Mouse (Mus musculus) left cerebral cortex, postnatal 36 days (tissue): ENCODE data around the gene Sec14l2. TPM values are rescaled to one million over a fixed set of nuclear protein-coding genes. Genes with fewer than 3 reads are reported as not detected.
"Not testable (repeated sequence)": the region's sequence is repeated elsewhere in the genome, so short reads cannot be mapped to it uniquely, and the experiment has no call there.

ENCODE experiments used
- DNase-seq, 2 experiments: peaks; one replicate each; pipeline ENCODE4 v3.0.0; 2021 to 2022; ENCODE audit warnings: low spot score in 2 of 2, mixed read lengths in 1 of 2
- intact Hi-C: fragments of 180-260 bp; cut with DNase I; formaldehyde crosslinking; loops from one replicate; pipeline ENCODE4 v1.15.1; 2025
- total RNA-seq, 2 experiments: library from RNA; stranded (reverse); gene quantifications; 2 replicates each; pipeline ENCODE4 v1.2.3; 2021

The Sec14l2 gene
- total RNA-seq, 2 experiments from 2014 or later: 35.0 to 35.4 TPM

GRCm38 (mm10) chr11:4134986-4135935 lies 12.0 kb upstream of the Sec14l2 start, which contains the start of gene Rnf215:
Gene Rnf215, plus strand, starts transcription at chr11:4135202.
- intact Hi-C loops: loop anchor here (1.0 to 10.0 kb wide), 4 partner anchors 26 to 280 kb away; partner anchors contain the start of genes Ccdc157 and Sf3a1
- peak; percentile 88 for DNase-seq

GRCm38 (mm10) chr11:4134400-4134799 lies 11.2 kb upstream of the Sec14l2 start:
- intact Hi-C loops: loop anchor here (2.0 to 10.0 kb wide), 2 partner anchors 26 to 280 kb away; partner anchors contain the start of genes Ccdc157 and Sf3a1
- DNase-seq: no peak

GRCm38 (mm10) chr11:4133450-4133849 lies 10.2 kb upstream of the Sec14l2 start:
- intact Hi-C loops: loop anchor here (10.0 kb wide), 1 partner anchor 281 kb away; no protein-coding TSS in a partner anchor
- DNase-seq: no peak

- intact Hi-C loops: not testable (repeated sequence)
Observed at GRCm38 (mm10) chr11:4128461-4128860, 5.2 kb upstream of the Sec14l2 start.

GRCm38 (mm10) chr11:4127059-4127458 lies 3.8 kb upstream of the Sec14l2 start:
- DNase-seq: no peak
- intact Hi-C loops: no loop called here

More at GRCm38 (mm10) chr11:4128461-4128860, 5.2 kb upstream of the Sec14l2 start:
- DNase-seq: not testable (repeated sequence)

GRCm38 (mm10) chr11:4123922-4124321 lies 707 bp upstream of the Sec14l2 start:
- DNase-seq: no peak
- intact Hi-C loops: loop anchor here (5.0 kb wide), 2 partner anchors 37 to 72 kb away; no protein-coding TSS in a partner anchor

GRCm38 (mm10) chr11:4122226-4122625 lies 989 bp downstream of the Sec14l2 start:
- no peak for DNase-seq
- intact Hi-C loops: loop anchor here (5.0 kb wide), 2 partner anchors 35 to 70 kb away; no protein-coding TSS in a partner anchor

GRCm38 (mm10) chr11:4121691-4122090 lies 1.5 kb downstream of the Sec14l2 start:
- intact Hi-C loops: loop anchor here (5.0 kb wide), 2 partner anchors 34 to 69 kb away; no protein-coding TSS in a partner anchor
- DNase-seq: no peak

GRCm38 (mm10) chr11:4119635-4120034 lies 3.6 kb downstream of the Sec14l2 start:
- intact Hi-C loops: loop anchor here (5.0 kb wide), 2 partner anchors 32 to 67 kb away; no protein-coding TSS in a partner anchor
- DNase-seq: no peak

- intact Hi-C loops: no loop called here
- DNase-seq: peak; percentile 80 to 83
Observed at GRCm38 (mm10) chr11:4118081-4118921, 4.9 kb downstream of the Sec14l2 start.

GRCm38 (mm10) chr11:4117372-4118071 lies 5.7 kb downstream of the Sec14l2 start:
- DNase-seq: no peak
- intact Hi-C loops: loop anchor here (1.0 kb wide), 1 partner anchor 12 kb away; no protein-coding TSS in a partner anchor

- peak; percentile 72 to 75 for DNase-seq
- intact Hi-C loops: loop anchor here (1.0 kb wide), 1 partner anchor 11 kb away; no protein-coding TSS in a partner anchor
Observed at GRCm38 (mm10) chr11:4116458-4117141, 6.6 kb downstream of the Sec14l2 start.

- intact Hi-C loops: no loop called here
- peak in 1 of 2 experiments; percentile 50 for DNase-seq
Observed at GRCm38 (mm10) chr11:4115407-4115806, 7.8 kb downstream of the Sec14l2 start.

GRCm38 (mm10) chr11:4114541-4114940 lies 8.7 kb downstream of the Sec14l2 start:
- intact Hi-C loops, DNase-seq: not testable (repeated sequence)

GRCm38 (mm10) chr11:4113970-4114369 lies 9.2 kb downstream of the Sec14l2 start:
- intact Hi-C loops: no loop called here
- no peak for DNase-seq

GRCm38 (mm10) chr11:4113496-4113895 lies 9.7 kb downstream of the Sec14l2 start:
- intact Hi-C loops: no loop called here
- no peak for DNase-seq

GRCm38 (mm10) chr11:4112861-4113260 lies 10.4 kb downstream of the Sec14l2 start:
- peak in 1 of 2 experiments; percentile 2 for DNase-seq
- intact Hi-C loops: no loop called here

- intact Hi-C loops: no loop called here
- DNase-seq: no peak
Observed at GRCm38 (mm10) chr11:4112033-4112432, 11.2 kb downstream of the Sec14l2 start.
